Mouse (Mus musculus) cortical plate, adult 2 months (tissue): ENCODE results near the gene Nptxr. TPM values are rescaled to one million over a fixed set of nuclear protein-coding genes. Genes with fewer than 3 reads are reported as not detected.
"Not testable (repeated sequence)": the region's sequence is repeated elsewhere in the genome, so short reads cannot be mapped to it uniquely, and the experiment has no call there.

Source experiments
- H3K27ac ChIP-seq: fragments of 200-500 bp; 2 replicates; pipeline ENCODE4 v1.5.1; 2012; ENCODE audit warnings: low read length, control low read depth, inconsistent platforms; ENCODE audit not compliant: insufficient read depth
- H3K4me1 ChIP-seq: fragments of 200-500 bp; 2 replicates; pipeline ENCODE4 v1.6.1; 2011; ENCODE audit warnings: low read length; ENCODE audit not compliant: control insufficient read depth, insufficient read depth
- H3K4me3 ChIP-seq: fragments of 200-500 bp; 2 replicates; pipeline ENCODE4 v1.5.1; 2011; ENCODE audit warnings: mild to moderate bottlenecking, low read length, control low read depth; ENCODE audit not compliant: insufficient read depth
- CTCF ChIP-seq: fragments of 200-500 bp; IDR thresholded peaks from 2 replicates; pipeline ENCODE4 v1.5.1; 2011; ENCODE audit warnings: mild to moderate bottlenecking, control low read depth, low read length; ENCODE audit not compliant: insufficient read depth; ENCODE audit errors: extremely low read depth
- POLR2A ChIP-seq: fragments of 200-500 bp; IDR thresholded peaks from 2 replicates; pipeline ENCODE4 v1.6.1; 2011; ENCODE audit warnings: mild to moderate bottlenecking, low read length, control low read depth; ENCODE audit not compliant: insufficient read depth; ENCODE audit errors: extremely low read depth
- polyA plus RNA-seq: library from polyadenylated mRNA; depleted of rRNA; stranded (reverse); fragments of >200 nt; gene quantifications from 2 replicates; pipeline ENCODE4 v1.2.3, GENCODE M21; 2012

Nptxr gene
- polyA plus RNA-seq, 1 experiment = 293 TPM

- no peak overlapping the region for H3K27ac ChIP-seq
- no peak overlapping the region for H3K4me3 ChIP-seq
- TF ChIP-seq CTCF (no peak), POLR2A (0 out of 2 replicates have a peak, but pooled peaks have one; percentile 11)
- peaks cover 11% of the 10 kb centered on the region for H3K4me1 ChIP-seq
Observed at GRCm38 (mm10) chr15:79823588-79824280, 19.2 kb upstream of the Nptxr start.

- H3K4me3 ChIP-seq = no peak overlapping the region
- TF ChIP-seq CTCF (no peak), POLR2A (peak; percentile 9; the same call in 1 of the 2 replicates)
- peaks cover 9% of the 10 kb centered on the region for H3K4me1 ChIP-seq
- no peak overlapping the region for H3K27ac ChIP-seq
Observed at GRCm38 (mm10) chr15:79822265-79823199, 18.0 kb upstream of the Nptxr start.

- Histone ChIP-seq H3K4me3 (no peak overlapping the region), H3K27ac (no peak overlapping the region), H3K4me1 (no peaks in the 10 kb centered on the region)
- TF ChIP-seq CTCF (no peak), POLR2A (no peak)
Observed at GRCm38 (mm10) chr15:79818325-79818724, 13.8 kb upstream of the Nptxr start.

GRCm38 (mm10) chr15:79813666-79814258, 9.2 kb upstream of the Nptxr start:
- no peak overlapping the region for H3K27ac ChIP-seq
- H3K4me3 ChIP-seq = no peak overlapping the region
- no peaks in the 10 kb centered on the region for H3K4me1 ChIP-seq
- TF ChIP-seq POLR2A = no peak
- TF ChIP-seq CTCF = no peak

GRCm38 (mm10) chr15:79812840-79813239, 8.3 kb upstream of the Nptxr start:
- H3K27ac ChIP-seq, H3K4me1 ChIP-seq, H3K4me3 ChIP-seq: not testable (repeated sequence)

GRCm38 (mm10) chr15:79810997-79811396, 6.4 kb upstream of the Nptxr start:
- TF ChIP-seq CTCF (no peak), POLR2A (no peak)
- no peaks in the 10 kb centered on the region for H3K4me1 ChIP-seq
- no peak overlapping the region for H3K4me3 ChIP-seq
- H3K27ac ChIP-seq = no peak overlapping the region

- H3K4me1 ChIP-seq = peaks cover 1% of the 10 kb centered on the region
- no peak overlapping the region for H3K4me3 ChIP-seq
- no peak overlapping the region for H3K27ac ChIP-seq
- TF ChIP-seq CTCF = no peak
- TF ChIP-seq POLR2A = no peak
Observed at GRCm38 (mm10) chr15:79810061-79810460, 5.5 kb upstream of the Nptxr start.

GRCm38 (mm10) chr15:79808658-79809057, 4.1 kb upstream of the Nptxr start:
- no peak overlapping the region for H3K27ac ChIP-seq
- no peak for TF ChIP-seq POLR2A
- TF ChIP-seq CTCF = no peak
- no peak overlapping the region for H3K4me3 ChIP-seq
- H3K4me1 ChIP-seq = peaks cover 2% of the 10 kb centered on the region

- Histone ChIP-seq H3K27ac (no peak overlapping the region), H3K4me3 (no peak overlapping the region), H3K4me1 (peaks cover 2% of the 10 kb centered on the region)
- TF ChIP-seq POLR2A = no peak
- TF ChIP-seq CTCF = peak; percentile 88
Observed at GRCm38 (mm10) chr15:79808114-79808513, 3.5 kb upstream of the Nptxr start.
